Mouse (Mus musculus) limb, embryonic 12.5 days (tissue): ENCODE measurements around the gene Lrrc4. TPM values are rescaled to one million over a fixed set of nuclear protein-coding genes. Genes with fewer than 3 reads are reported as not detected.

ENCODE experiments used
- ATAC-seq: fragments of 200-750 bp; cut with Nextera tagmentation; 2 replicates; pipeline ENCODE4 v1.8.0; 2017; ENCODE audit warnings: low read depth, moderate TSS enrichment; ENCODE audit not compliant: insufficient number of reproducible peaks, insufficient read depth, low FRiP score, low TSS enrichment
- H3K27ac ChIP-seq: fragments of 300-500 bp; sonication (generic); 2 replicates; pipeline ENCODE4 v1.5.1; 2016; ENCODE audit warnings: mild to moderate bottlenecking, moderate library complexity
- H3K27me3 ChIP-seq: fragments of 300-500 bp; sonication (generic); 2 replicates; pipeline ENCODE4 v1.6.1; 2016; ENCODE audit warnings: mild to moderate bottlenecking, moderate library complexity
- H3K36me3 ChIP-seq: fragments of 300-500 bp; sonication (generic); 2 replicates; pipeline ENCODE4 v1.6.1; 2016; ENCODE audit warnings: mild to moderate bottlenecking, moderate library complexity
- H3K4me1 ChIP-seq: fragments of 300-500 bp; sonication (generic); replicated peaks from 2 replicates; pipeline ENCODE4 v1.6.1; 2016
- H3K4me2 ChIP-seq: fragments of 300-500 bp; sonication (generic); 2 replicates; pipeline ENCODE4 v1.6.1; 2016; ENCODE audit warnings: mild to moderate bottlenecking, moderate library complexity
- H3K4me3 ChIP-seq: fragments of 300-500 bp; sonication (generic); replicated peaks from 2 replicates; pipeline ENCODE4 v1.5.1; 2016; ENCODE audit warnings: mild to moderate bottlenecking
- H3K9ac ChIP-seq: fragments of 300-500 bp; sonication (generic); replicated peaks from 2 replicates; pipeline ENCODE4 v1.6.1; 2016; ENCODE audit warnings: mild to moderate bottlenecking, moderate library complexity
- H3K9me3 ChIP-seq: fragments of 300-500 bp; sonication (generic); 2 replicates; pipeline ENCODE4 v1.6.1; 2016; ENCODE audit warnings: mild to moderate bottlenecking, moderate library complexity
- whole genome bisulfite sequencing: fragments of 180-500 bp; shearing (Covaris S2); methylation state at CpG from one replicate; pipeline ENCODE4 v1.1.7; 2016; 5-methylcytosine and 5-hydroxymethylcytosine counted together
- polyA plus RNA-seq: library from polyadenylated mRNA; unstranded; fragments of >200 nt; fragmentation: Nextera tagmentation; extraction: Ambion mirVana; gene quantifications from 2 replicates; pipeline ENCODE4 v1.2.1, GENCODE M21; 2016

Gene Lrrc4
- polyA plus RNA-seq, 1 experiment from 2014 or later: 0.50 TPM

DNA sequence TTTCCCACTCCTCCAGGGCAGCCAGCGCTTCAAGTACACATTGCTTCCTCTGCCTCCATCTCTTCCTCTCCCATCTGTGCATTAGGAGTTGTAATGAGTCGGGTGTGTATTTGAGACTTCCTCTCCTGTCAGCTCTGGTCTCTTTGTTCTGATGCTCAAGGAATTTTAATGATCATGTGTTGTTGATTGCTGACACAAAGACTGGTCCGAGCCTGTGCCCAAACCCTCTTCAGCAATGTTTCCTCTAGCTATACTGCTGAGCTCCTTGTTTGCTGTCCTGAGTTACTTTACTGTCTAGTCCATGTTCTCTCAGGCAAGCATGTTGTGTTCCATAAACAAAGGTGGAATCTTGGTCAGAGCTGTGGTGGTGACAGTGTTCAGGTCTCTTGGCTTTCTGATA is 102.3 kb downstream of the Lrrc4 start:
- no peaks in the 10 kb centered on the region for H3K9me3 ChIP-seq
- H3K4me3 ChIP-seq: no peak overlapping the region
- no peak overlapping the region for H3K9ac ChIP-seq
- H3K4me1 ChIP-seq: 0 out of 2 replicates have a peak, but pooled peaks cover 6% of the 10 kb centered on the region
- 29% methylated on average over 3 of the region's 3 CpGs for WGBS
- no peak overlapping the region for H3K4me2 ChIP-seq
- no peaks in the 10 kb centered on the region for H3K27me3 ChIP-seq
- H3K27ac ChIP-seq: no peak overlapping the region
- H3K36me3 ChIP-seq: peaks cover 10% of the 10 kb centered on the region; the same call in 1 of the 2 replicates
- ATAC-seq: no peak

DNA sequence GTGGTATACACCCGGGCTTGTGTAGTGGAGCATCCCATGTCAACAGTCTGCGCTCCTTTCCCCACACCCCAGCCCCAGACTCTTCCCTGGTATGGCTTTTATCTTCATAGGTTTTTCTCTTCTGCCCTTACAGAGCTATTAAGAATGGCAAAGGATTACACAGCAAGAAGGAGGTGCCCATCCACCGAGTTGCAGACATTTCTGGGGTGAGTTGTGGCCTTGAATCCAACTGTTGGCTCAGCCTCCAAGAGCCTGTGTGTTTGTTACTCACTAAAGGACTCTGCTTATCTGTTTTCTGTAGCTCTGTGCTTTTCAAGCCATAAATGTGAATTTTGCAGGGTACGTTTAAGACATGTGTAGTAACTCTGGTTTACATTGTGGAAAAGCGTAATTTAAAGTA is 106.8 kb downstream of the Lrrc4 start:
- Histone ChIP-seq H3K4me3 (no peak overlapping the region), H3K9me3 (no peaks in the 10 kb centered on the region), H3K4me1 (0 out of 2 replicates have a peak, but pooled peaks cover 6% of the 10 kb centered on the region), H3K27ac (no peak overlapping the region), H3K27me3 (no peaks in the 10 kb centered on the region), H3K36me3 (peaks cover 10% of the 10 kb centered on the region; the same call in 1 of the 2 replicates), H3K4me2 (no peak overlapping the region), H3K9ac (no peak overlapping the region)
- WGBS: 88% methylated on average over 5 of the region's 5 CpGs
- ATAC-seq: no peak

DNA sequence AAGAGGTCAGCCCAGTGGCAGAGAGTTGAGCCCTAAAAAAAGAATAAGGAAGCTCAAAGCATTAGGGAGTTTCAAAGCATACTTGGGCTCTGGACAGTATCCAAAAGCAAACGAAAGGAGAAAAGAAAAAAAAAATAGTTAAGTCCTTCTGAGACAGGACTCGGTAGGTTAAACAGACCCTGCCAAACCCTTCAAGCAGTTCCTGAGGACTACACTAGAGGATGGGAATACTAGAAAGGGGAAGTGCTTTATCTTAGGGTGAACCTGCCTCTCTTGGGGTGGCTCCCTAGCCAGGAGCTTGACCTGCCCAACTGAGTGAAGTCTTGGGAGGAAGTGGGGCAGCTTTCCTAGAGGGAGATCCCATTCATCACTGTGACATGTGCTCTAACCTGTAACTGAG is 108.5 kb downstream of the Lrrc4 start:
- Histone ChIP-seq H3K27ac (no peak overlapping the region), H3K36me3 (peaks cover 10% of the 10 kb centered on the region; the same call in 1 of the 2 replicates), H3K9me3 (no peaks in the 10 kb centered on the region), H3K27me3 (no peaks in the 10 kb centered on the region), H3K9ac (no peak overlapping the region), H3K4me2 (no peak overlapping the region), H3K4me1 (no peaks in the 10 kb centered on the region), H3K4me3 (no peak overlapping the region)
- 63% methylated on average over 2 of the region's 2 CpGs for WGBS
- no peak for ATAC-seq

DNA sequence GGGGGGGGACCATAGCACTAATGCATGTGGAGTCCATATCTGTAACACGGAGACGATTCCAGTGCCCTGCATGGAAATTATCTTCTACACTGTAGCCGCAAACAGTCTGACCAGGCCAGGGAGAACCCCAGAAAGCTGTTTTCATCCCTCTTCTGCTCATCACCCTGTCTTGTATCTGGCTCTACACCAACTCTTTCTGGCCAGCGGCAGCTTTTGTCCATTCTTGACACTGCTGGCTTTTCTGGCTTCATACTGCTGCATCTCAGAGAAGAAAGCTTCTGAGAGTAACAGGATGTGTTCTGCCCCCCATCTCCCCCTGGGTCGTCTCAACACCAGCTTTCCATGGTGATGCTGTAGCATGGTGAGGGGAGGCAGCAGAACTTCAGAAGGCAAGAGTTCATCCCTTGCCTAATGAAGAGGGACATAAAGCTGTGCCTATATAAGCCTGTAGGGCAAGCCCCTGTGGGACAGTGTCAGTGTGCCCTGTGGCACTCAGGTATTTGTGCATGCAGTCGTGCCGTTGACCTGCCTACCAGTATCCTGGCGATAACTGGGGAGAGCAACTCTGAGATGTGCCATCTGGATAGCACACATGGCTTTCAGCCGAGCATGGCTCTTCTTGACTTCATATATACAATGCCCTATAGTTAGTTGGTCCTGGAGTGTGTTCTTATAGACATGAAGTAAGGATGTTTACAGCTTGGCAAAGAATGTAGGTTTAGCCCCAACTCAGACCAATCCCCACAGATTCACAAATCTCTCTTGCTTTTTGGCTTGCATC is 111.0 kb downstream of the Lrrc4 start:
- no peaks in the 10 kb centered on the region for H3K27me3 ChIP-seq

DNA sequence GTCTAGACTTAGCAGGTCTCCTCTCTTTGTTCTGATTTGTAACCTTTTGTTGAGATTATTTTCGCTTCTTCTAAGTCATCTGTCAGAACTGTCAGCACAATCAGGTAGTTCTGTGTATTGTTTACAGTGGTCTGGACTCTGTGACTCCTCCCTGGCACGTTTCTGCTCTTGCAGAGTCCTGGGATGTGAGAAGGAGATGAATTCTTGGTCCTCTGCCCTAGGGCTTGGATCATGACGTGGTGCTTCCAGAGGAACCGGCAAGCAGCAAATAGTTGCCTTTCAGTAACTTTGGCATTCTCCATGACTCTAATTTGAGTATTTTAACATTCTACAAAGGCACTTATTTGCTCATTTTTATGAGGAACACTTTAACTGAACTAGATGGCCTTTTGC is 113.7 kb downstream of the Lrrc4 start:
- Histone ChIP-seq H3K4me1 (no peaks in the 10 kb centered on the region), H3K9me3 (no peaks in the 10 kb centered on the region), H3K36me3 (peaks cover 3% of the 10 kb centered on the region; the same call in 1 of the 2 replicates), H3K27me3 (no peaks in the 10 kb centered on the region), H3K4me3 (no peak overlapping the region), H3K27ac (no peak overlapping the region), H3K4me2 (no peak overlapping the region), H3K9ac (no peak overlapping the region)
- ATAC-seq: no peak
- 64% methylated on average over 4 of the region's 4 CpGs for WGBS

More for the DNA sequence above, 111.0 kb downstream of the Lrrc4 start:
- Histone ChIP-seq H3K4me2 (no peak overlapping the region), H3K4me1 (no peaks in the 10 kb centered on the region), H3K9ac (no peak overlapping the region), H3K36me3 (peaks cover 3% of the 10 kb centered on the region; the same call in 1 of the 2 replicates), H3K9me3 (no peaks in the 10 kb centered on the region), H3K4me3 (no peak overlapping the region), H3K27ac (no peak overlapping the region)
- ATAC-seq: no peak
- 93% methylated on average over 9 of the region's 9 CpGs for WGBS

DNA sequence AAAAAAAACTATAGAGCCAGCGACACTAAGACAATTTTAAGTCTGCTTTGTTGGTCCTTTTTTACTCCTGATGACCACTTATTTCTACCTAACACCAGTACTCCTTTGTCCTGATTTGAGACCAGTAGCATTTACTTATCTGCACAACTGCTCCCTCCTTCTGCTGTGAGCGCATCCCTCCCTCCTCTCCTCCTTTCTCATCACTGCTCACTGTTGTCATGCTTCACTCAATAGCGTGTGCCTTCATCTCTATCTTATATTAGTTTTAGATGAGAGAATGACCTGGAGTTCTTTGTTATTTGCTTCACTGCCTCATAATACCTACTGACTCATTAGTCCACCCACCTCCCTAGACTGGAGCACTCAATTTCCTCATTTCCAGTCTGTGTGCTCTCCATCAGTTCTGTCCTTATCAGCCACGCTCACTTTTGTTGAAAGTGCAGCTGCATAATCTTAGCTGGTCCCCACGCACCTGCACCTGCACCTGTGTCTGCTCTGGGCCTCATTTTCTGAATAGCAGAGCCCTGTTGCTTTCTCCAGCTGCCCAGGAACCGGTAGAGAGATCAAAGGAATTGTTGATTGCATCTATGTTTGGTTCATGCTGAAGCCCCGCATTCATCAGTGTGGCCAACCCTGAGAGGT is 114.2 kb downstream of the Lrrc4 start:
- H3K4me2 ChIP-seq: no peak overlapping the region
- H3K36me3 ChIP-seq: peaks cover 7% of the 10 kb centered on the region; the same call in 1 of the 2 replicates
- no peaks in the 10 kb centered on the region for H3K9me3 ChIP-seq
- 58% methylated on average over 7 of the region's 7 CpGs for WGBS
- H3K27me3 ChIP-seq: no peaks in the 10 kb centered on the region
- no peak overlapping the region for H3K4me3 ChIP-seq
- no peak overlapping the region for H3K27ac ChIP-seq
- ATAC-seq: no peak
- H3K4me1 ChIP-seq: no peaks in the 10 kb centered on the region
- no peak overlapping the region for H3K9ac ChIP-seq

DNA sequence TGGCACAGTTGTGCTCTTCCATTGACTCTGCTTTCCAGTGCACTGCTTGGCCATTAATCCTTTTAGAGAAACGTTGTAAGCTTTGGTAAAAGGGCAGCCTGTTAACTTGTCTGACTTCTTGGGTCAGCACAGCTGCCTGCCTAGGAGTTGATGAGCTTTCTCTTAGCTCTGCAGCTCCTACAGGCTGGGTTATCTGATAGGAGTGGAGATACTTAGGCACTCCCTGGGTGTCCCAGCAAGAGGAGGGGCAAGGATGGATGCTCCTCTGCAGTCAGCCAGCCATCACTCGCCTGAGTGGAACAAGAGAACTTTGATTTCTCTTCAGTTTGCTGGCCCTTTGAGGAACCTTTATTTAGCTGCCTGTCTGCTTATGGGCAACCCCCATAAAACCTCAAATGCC is 121.5 kb downstream of the Lrrc4 start:
- no peak overlapping the region for H3K27ac ChIP-seq
- H3K4me1 ChIP-seq: peaks cover 11% of the 10 kb centered on the region; the same call in 1 of the 2 replicates
- no peak for ATAC-seq
- no peaks in the 10 kb centered on the region for H3K9me3 ChIP-seq
- H3K36me3 ChIP-seq: peaks cover 29% of the 10 kb centered on the region
- no peak overlapping the region for H3K4me2 ChIP-seq
- no peak overlapping the region for H3K9ac ChIP-seq
- H3K27me3 ChIP-seq: no peaks in the 10 kb centered on the region
- 25% methylated on average over 2 of the region's 2 CpGs for WGBS
- H3K4me3 ChIP-seq: no peak overlapping the region

DNA sequence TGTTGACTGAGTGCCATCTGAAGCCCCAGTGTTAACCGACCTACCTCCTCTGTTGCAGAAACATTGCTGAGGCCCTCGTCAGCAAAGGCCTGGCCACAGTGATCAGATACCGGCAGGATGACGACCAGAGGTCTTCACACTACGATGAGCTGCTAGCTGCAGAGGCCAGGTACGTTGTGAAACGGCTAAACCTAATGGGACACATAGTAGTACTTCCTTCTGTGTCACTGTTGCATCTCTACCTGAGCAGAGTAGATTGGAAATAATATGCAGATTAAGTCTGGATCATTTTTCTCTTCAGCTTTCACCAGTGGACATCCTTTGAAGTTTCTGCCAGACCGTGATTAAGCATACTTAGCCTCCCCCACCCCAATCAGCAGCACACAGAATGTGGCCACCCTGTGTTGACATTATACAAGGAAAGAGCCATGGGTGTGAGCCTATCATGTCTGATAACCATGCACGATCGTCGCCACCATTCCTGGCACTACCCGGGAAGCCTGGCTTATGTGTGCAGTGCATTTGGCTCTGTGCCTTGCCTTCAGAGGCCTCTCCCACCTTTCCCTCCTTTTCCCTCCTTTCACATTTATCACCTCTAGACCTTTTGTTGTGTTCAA is 124.5 kb downstream of the Lrrc4 start:
- Histone ChIP-seq H3K9ac (no peak overlapping the region), H3K4me3 (no peak overlapping the region), H3K36me3 (peaks cover 20% of the 10 kb centered on the region), H3K27me3 (no peaks in the 10 kb centered on the region), H3K27ac (no peak overlapping the region), H3K9me3 (no peaks in the 10 kb centered on the region), H3K4me1 (peaks cover 11% of the 10 kb centered on the region), H3K4me2 (no peak overlapping the region)
- no peak for ATAC-seq
- 86% methylated on average over 12 of the region's 12 CpGs for WGBS

DNA sequence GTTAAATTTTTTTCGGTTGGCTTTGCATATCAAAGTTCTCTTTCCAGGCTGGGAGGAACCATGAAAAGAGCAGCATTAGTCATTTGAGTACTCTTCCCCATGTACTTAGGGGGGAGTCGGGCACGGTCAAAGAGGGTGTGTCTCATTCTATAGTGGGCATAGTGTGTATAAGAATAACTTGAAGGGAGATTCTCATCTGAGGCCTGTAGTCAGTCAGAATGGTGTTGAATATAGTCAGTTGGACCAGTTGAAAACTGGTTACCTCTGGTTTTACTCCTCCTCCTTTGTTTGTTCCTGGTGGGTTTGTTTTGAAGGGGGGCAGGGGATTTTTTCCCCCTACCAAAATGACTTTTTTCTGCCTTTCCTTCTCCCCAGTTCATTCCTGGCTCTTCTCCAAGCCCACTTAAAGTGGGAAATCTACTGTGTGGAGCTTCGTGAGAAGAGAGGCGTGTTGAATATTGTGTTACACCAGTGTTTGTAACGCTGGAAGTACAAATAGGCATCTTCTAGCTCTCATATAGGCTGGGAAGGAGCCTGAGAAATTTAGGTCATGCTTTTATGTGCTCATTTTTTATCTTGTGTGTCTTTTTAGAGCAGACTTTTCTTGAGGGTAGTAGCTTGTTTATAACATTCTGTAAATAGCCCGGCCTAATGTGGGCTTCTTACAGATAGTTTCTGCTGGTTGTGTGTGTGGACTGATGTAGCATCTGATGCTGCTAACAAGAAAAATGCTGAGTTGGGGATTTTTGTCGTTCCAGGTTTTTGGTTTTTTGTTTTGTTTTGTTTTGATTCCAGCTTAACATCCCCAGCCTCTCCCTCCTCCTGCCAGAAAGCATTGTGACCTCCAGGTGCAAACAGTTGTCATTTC is 125.2 kb downstream of the Lrrc4 start:
- ATAC-seq: no peak
- 84% methylated on average over 8 of the region's 8 CpGs for WGBS

DNA sequence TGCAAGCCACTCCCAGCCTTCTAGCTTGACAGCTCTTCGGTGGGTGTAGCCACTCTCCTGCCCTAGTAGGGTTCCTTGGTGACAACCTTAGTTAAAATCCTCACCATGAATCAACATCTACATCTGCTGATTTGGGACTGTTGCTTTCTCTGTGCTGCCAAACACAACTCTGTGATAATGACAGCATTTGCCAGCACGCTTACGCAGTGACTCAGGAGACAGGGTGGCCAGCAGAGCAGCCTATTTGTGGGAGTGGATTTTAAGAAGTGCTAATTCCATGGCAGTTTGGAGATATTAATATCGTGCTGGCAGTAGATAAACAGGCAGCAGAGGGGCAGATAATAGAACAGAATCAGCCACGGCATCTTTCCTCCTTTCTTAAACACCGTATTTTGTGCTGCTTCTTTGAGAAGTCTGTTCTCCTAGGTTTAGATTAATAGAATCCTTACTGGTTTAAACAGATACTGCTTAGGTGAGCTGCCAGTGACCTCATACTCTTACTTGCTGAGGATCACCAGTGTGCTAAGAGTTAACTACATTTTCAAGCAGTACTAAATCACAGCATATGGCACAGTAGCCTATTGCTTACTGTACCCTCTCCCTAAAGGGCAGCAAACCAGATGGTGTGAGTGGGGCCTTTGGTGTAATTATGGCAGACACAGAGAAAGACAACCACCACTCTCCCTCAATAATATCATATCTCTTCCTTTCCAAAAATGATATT is 126.0 kb downstream of the Lrrc4 start:
- Histone ChIP-seq H3K4me1 (peaks cover 11% of the 10 kb centered on the region), H3K27ac (no peak overlapping the region), H3K9me3 (no peaks in the 10 kb centered on the region), H3K36me3 (peaks cover 19% of the 10 kb centered on the region), H3K4me2 (no peak overlapping the region), H3K9ac (no peak overlapping the region), H3K4me3 (no peak overlapping the region), H3K27me3 (no peaks in the 10 kb centered on the region)
- 85% methylated on average over 6 of the region's 6 CpGs for WGBS
- no peak for ATAC-seq

More for the DNA sequence above, 125.2 kb downstream of the Lrrc4 start:
- peaks cover 19% of the 10 kb centered on the region for H3K36me3 ChIP-seq
- H3K4me3 ChIP-seq: no peak overlapping the region
- no peaks in the 10 kb centered on the region for H3K27me3 ChIP-seq
- no peak overlapping the region; the same call in 1 of the 2 replicates for H3K27ac ChIP-seq
- no peak overlapping the region for H3K9ac ChIP-seq
- H3K9me3 ChIP-seq: no peaks in the 10 kb centered on the region
- H3K4me1 ChIP-seq: peaks cover 11% of the 10 kb centered on the region
- H3K4me2 ChIP-seq: no peak overlapping the region
